Mouse (Mus musculus): Measurements from ENCODE around the gene Cdhr3. TPM values are rescaled to one million over a fixed set of nuclear protein-coding genes. Genes with fewer than 3 reads are reported as not detected.

Cdhr3 gene
- polyA plus RNA-seq, 1 experiment from 2014 or later, result 0.25 TPM

DNA sequence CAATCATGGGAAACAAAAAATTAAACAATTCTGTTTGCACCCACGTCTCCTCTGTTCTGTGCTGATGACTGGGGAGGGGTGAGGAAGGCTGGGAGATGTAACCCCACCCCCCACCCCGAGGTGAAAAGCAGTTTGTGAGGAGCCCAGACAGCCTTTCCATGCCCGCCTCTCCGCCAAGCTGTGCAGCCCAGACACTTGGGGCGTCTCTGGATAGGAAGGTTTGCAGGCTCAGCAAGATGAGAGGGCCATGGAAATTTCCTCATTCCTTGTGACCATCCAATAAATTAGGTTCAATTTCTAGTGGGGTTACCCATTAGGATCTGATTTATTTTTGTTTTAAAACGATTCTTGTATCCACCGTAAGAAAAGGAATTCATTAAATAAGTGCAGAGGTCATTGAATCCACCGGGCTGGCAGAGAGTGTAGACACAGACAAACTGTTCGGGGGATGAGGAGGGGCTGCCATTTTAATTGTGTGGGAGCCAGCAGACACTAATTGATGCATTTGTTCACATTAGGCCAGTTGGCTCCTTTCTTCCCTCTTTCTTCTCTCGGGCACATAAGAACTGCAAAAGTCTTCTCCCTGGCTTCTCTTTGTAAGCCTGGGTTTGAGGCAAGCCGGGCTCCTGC is 57.5 kb downstream of the Cdhr3 start:
- ATAC-seq, result peak; percentile 88
- H3K4me2 ChIP-seq (ENCODE audit: low read length), result peak overlapping the region; percentile 37
- no peaks in the 10 kb centered on the region for H3K36me3 ChIP-seq (ENCODE audit: control insufficient read depth, insufficient read depth, low read length)
- 11% methylated on average over 11 of the region's 11 CpGs for WGBS
- H3K27ac ChIP-seq (ENCODE audit: low read depth, low read length), result peak overlapping the region; percentile 74
- H3K4me3 ChIP-seq (ENCODE audit: low read length), result no peak overlapping the region
- H3K9ac ChIP-seq (ENCODE audit: low read depth, low read length), result no peak overlapping the region
- H3K9me3 ChIP-seq (ENCODE audit: control insufficient read depth, low read length), result no peaks in the 10 kb centered on the region
- no peaks in the 10 kb centered on the region; the same call in 1 of the 2 replicates for H3K27me3 ChIP-seq (replicated peaks; ENCODE audit: control insufficient read depth, insufficient read depth, low read length)
- H3K4me1 ChIP-seq (ENCODE audit: control insufficient read depth, insufficient read depth, low read depth, low read length), result peaks cover 27% of the 10 kb centered on the region

DNA sequence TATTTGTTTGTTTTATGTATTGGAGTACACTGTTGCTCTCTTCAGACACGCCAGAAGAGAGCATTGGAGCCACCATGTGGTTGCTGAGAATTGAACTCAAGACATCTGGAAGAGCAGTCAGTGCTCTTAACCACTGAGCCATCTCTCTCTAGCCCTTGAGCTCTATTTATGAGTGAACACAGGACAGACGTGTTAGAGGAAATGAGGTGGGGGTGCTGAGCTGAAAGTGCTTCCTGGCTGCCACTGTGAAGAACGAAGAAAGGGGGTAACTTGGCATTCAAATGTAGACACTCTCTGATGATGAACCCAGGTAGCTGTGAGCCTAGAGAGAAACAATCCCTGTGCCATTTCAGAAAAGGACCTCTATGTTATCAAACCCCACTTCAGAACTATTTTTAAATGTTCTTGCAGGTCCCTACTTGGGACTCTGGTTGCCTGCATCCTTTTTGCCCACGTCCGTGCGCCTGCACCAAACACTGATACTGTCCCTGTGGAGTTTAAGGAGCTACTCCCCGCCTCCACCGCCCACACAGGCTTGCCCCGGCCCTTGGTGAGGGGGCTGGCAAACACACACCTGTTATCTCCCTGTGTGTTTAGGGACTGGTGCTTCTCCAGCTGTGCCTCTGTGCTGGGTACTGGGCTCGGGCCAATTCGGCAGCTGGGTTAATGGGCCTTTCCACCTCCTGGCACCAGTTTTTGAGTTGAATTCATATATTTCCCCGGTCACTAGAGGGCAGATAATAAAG is 58.2 kb downstream of the Cdhr3 start:
- no peak for ATAC-seq
- Histone ChIP-seq H3K4me3 (ENCODE audit: low read length) (no peak overlapping the region), H3K27ac (ENCODE audit: low read depth, low read length) (no peak overlapping the region; the same call in 1 of the 2 replicates), H3K9me3 (ENCODE audit: control insufficient read depth, low read length) (no peaks in the 10 kb centered on the region), H3K4me1 (ENCODE audit: control insufficient read depth, insufficient read depth, low read depth, low read length) (peaks cover 31% of the 10 kb centered on the region), H3K4me2 (ENCODE audit: low read length) (peak overlapping the region; percentile 37; the same call in 1 of the 2 replicates), H3K27me3 (replicated peaks; ENCODE audit: control insufficient read depth, insufficient read depth, low read length) (no peaks in the 10 kb centered on the region), H3K9ac (ENCODE audit: low read depth, low read length) (no peak overlapping the region), H3K36me3 (ENCODE audit: control insufficient read depth, insufficient read depth, low read length) (no peaks in the 10 kb centered on the region)
- WGBS, result 29% methylated on average over 12 of the region's 12 CpGs

DNA sequence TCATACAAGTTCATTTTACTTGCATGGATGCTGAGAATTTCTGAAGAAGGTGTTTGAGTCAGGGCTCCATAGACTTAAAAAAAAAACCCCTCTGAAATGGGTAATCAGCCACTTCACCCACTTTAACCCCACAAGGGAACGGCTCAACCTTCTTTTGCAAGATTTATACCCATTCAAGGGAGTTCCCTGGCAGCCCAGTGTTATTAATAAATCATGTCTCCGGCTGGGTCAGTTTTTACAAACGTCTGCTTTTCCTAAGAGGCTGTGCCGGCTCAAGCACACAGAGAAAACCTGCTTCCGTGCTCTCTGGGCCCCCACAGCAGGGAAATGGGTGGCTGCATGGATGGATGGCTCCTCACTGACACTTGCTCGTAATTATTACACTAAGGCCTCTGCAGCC is 59.5 kb downstream of the Cdhr3 start:
- Histone ChIP-seq H3K4me2 (ENCODE audit: low read length) (no peak overlapping the region), H3K4me1 (ENCODE audit: control insufficient read depth, insufficient read depth, low read depth, low read length) (peaks cover 31% of the 10 kb centered on the region), H3K4me3 (ENCODE audit: low read length) (no peak overlapping the region), H3K27me3 (replicated peaks; ENCODE audit: control insufficient read depth, insufficient read depth, low read length) (no peaks in the 10 kb centered on the region; the same call in 1 of the 2 replicates), H3K36me3 (ENCODE audit: control insufficient read depth, insufficient read depth, low read length) (no peaks in the 10 kb centered on the region), H3K9ac (ENCODE audit: low read depth, low read length) (no peak overlapping the region), H3K9me3 (ENCODE audit: control insufficient read depth, low read length) (no peaks in the 10 kb centered on the region), H3K27ac (ENCODE audit: low read depth, low read length) (no peak overlapping the region)
- no peak for ATAC-seq
- 45% methylated on average over 6 of the region's 6 CpGs for WGBS

- Histone ChIP-seq H3K9me3 (ENCODE audit: control insufficient read depth, low read length) (no peaks in the 10 kb centered on the region), H3K9ac (ENCODE audit: low read depth, low read length) (no peak overlapping the region), H3K27me3 (replicated peaks; ENCODE audit: control insufficient read depth, insufficient read depth, low read length) (no peaks in the 10 kb centered on the region; the same call in 1 of the 2 replicates), H3K4me2 (ENCODE audit: low read length) (no peak overlapping the region), H3K36me3 (ENCODE audit: control insufficient read depth, insufficient read depth, low read length) (no peaks in the 10 kb centered on the region), H3K4me3 (ENCODE audit: low read length) (no peak overlapping the region), H3K27ac (ENCODE audit: low read depth, low read length) (no peak overlapping the region), H3K4me1 (ENCODE audit: control insufficient read depth, insufficient read depth, low read depth, low read length) (peaks cover 26% of the 10 kb centered on the region)
- WGBS, result 60% methylated on average over 2 of the region's 2 CpGs
- ATAC-seq, result no peak
These were observed 62.1 kb downstream of the Cdhr3 start for GRCm38 (mm10) chr12:33030589-33030988.

DNA sequence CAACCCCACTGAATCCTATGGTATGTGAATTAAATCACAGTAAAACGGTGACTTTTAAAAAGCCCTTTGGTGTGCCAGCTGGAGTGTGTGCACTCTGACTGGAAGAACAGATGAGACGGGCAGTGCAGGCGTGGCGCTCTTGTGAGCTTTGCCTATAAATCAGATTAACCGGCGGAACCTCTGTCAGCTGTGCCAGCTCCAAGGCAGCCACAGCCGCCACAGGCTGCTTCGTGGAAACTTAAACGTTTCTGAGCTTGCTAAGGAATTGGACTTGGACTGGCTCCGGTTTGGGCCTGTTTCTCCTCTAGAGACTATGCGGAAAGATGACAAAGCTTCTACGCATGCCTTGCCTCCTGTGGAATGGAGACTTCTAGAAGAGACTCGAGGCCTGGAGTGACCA is 62.6 kb downstream of the Cdhr3 start:
- H3K4me1 ChIP-seq (ENCODE audit: control insufficient read depth, insufficient read depth, low read depth, low read length), result peaks cover 21% of the 10 kb centered on the region
- H3K9ac ChIP-seq (ENCODE audit: low read depth, low read length), result no peak overlapping the region
- 35% methylated on average over 13 of the region's 13 CpGs for WGBS
- H3K36me3 ChIP-seq (ENCODE audit: control insufficient read depth, insufficient read depth, low read length), result no peaks in the 10 kb centered on the region
- H3K27ac ChIP-seq (ENCODE audit: low read depth, low read length), result no peak overlapping the region
- no peaks in the 10 kb centered on the region; the same call in 1 of the 2 replicates for H3K27me3 ChIP-seq (replicated peaks; ENCODE audit: control insufficient read depth, insufficient read depth, low read length)
- no peak for ATAC-seq
- no peak overlapping the region for H3K4me2 ChIP-seq (ENCODE audit: low read length)
- H3K9me3 ChIP-seq (ENCODE audit: control insufficient read depth, low read length), result no peaks in the 10 kb centered on the region
- H3K4me3 ChIP-seq (ENCODE audit: low read length), result no peak overlapping the region

DNA sequence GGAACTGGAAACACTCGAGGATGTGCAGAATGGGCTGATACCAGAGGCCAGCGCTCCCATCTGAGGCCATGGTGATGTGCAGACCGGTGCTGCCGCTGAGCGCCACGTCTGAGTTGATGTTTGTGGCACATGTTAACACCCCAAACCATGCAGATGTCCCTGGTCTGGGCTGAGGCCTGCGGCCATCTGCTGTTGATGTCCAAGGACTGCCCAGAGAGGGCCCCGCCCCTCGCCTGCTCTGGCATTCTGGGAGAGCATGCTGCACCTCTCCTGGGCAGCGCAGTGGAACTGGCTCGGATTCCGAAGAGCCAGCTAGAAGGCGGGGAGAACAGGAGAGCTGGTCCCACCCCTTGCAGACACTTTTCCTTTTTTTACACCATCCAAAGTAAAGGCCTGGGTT is 64.0 kb downstream of the Cdhr3 start:
- no peak overlapping the region for H3K27ac ChIP-seq (ENCODE audit: low read depth, low read length)
- H3K4me3 ChIP-seq (ENCODE audit: low read length), result no peak overlapping the region
- WGBS, result 52% methylated on average over 13 of the region's 13 CpGs
- H3K9me3 ChIP-seq (ENCODE audit: control insufficient read depth, low read length), result no peaks in the 10 kb centered on the region
- no peak overlapping the region for H3K9ac ChIP-seq (ENCODE audit: low read depth, low read length)
- ATAC-seq, result 0 out of 2 replicates have a peak, but pooled peaks have one; percentile 2
- H3K27me3 ChIP-seq (replicated peaks; ENCODE audit: control insufficient read depth, insufficient read depth, low read length), result no peaks in the 10 kb centered on the region; the same call in 1 of the 2 replicates
- H3K4me1 ChIP-seq (ENCODE audit: control insufficient read depth, insufficient read depth, low read depth, low read length), result peaks cover 15% of the 10 kb centered on the region
- H3K36me3 ChIP-seq (ENCODE audit: control insufficient read depth, insufficient read depth, low read length), result no peaks in the 10 kb centered on the region
- no peak overlapping the region for H3K4me2 ChIP-seq (ENCODE audit: low read length)

DNA sequence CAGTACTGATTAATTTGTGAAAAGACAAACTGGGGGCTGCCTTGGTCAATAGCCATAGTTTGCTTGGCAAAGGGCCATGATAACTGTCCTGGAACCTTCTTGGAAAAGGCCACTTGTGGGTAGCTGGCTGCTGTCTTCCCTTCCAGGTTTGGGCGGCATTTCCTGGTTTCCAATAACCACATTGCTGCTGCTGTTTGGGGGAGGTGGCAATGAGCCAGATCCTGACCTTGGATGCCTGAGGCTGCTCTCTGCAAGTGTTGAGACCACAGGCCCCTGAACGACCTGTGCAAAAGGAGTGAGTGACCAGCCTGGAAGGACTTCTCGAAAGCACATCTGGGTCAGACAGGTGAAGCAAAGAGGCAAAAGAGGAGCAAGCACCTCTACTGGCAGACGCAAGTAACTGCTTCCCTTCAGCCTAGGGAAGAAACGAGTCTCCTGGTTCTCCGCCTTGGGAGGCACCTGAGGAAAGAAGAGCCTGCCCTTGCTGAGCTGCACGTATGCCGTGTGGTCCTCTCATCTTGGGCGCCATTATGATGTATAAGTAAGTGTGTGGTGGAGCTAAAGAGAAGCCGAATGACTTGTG is 64.5 kb downstream of the Cdhr3 start:
- H3K36me3 ChIP-seq (ENCODE audit: control insufficient read depth, insufficient read depth, low read length), result no peaks in the 10 kb centered on the region
- no peak overlapping the region for H3K4me3 ChIP-seq (ENCODE audit: low read length)
- no peaks in the 10 kb centered on the region for H3K9me3 ChIP-seq (ENCODE audit: control insufficient read depth, low read length)
- 57% methylated on average over 10 of the region's 10 CpGs for WGBS
- ATAC-seq, result 0 out of 2 replicates have a peak, but pooled peaks have one; percentile 7
- no peak overlapping the region for H3K4me2 ChIP-seq (ENCODE audit: low read length)
- no peak overlapping the region for H3K9ac ChIP-seq (ENCODE audit: low read depth, low read length)
- H3K4me1 ChIP-seq (ENCODE audit: control insufficient read depth, insufficient read depth, low read depth, low read length), result peaks cover 15% of the 10 kb centered on the region
- H3K27me3 ChIP-seq (replicated peaks; ENCODE audit: control insufficient read depth, insufficient read depth, low read length), result no peaks in the 10 kb centered on the region; the same call in 1 of the 2 replicates
- no peak overlapping the region for H3K27ac ChIP-seq (ENCODE audit: low read depth, low read length)

- ATAC-seq, result peak; percentile 74
- Histone ChIP-seq H3K27ac (ENCODE audit: low read depth, low read length) (no peak overlapping the region), H3K4me2 (ENCODE audit: low read length) (no peak overlapping the region; the same call in 1 of the 2 replicates), H3K9ac (ENCODE audit: low read depth, low read length) (peak overlapping the region; percentile 37; the same call in 1 of the 2 replicates), H3K36me3 (ENCODE audit: control insufficient read depth, insufficient read depth, low read length) (no peaks in the 10 kb centered on the region), H3K27me3 (replicated peaks; ENCODE audit: control insufficient read depth, insufficient read depth, low read length) (no peaks in the 10 kb centered on the region; the same call in 1 of the 2 replicates), H3K4me3 (ENCODE audit: low read length) (no peak overlapping the region), H3K4me1 (ENCODE audit: control insufficient read depth, insufficient read depth, low read depth, low read length) (peaks cover 15% of the 10 kb centered on the region), H3K9me3 (ENCODE audit: control insufficient read depth, low read length) (no peaks in the 10 kb centered on the region)
- under 1% methylated on average over 10 of the region's 10 CpGs for WGBS
These were observed 65.6 kb downstream of the Cdhr3 start for GRCm38 (mm10) chr12:33027093-33027492.

- H3K4me3 ChIP-seq (ENCODE audit: low read length), result no peak overlapping the region
- 74% methylated on average over 6 of the region's 6 CpGs for WGBS
- no peak for ATAC-seq
- H3K4me2 ChIP-seq (ENCODE audit: low read length), result no peak overlapping the region
- H3K4me1 ChIP-seq (ENCODE audit: control insufficient read depth, insufficient read depth, low read depth, low read length), result peaks cover 4% of the 10 kb centered on the region
- H3K9ac ChIP-seq (ENCODE audit: low read depth, low read length), result no peak overlapping the region
- no peaks in the 10 kb centered on the region; the same call in 1 of the 2 replicates for H3K27me3 ChIP-seq (replicated peaks; ENCODE audit: control insufficient read depth, insufficient read depth, low read length)
- no peaks in the 10 kb centered on the region for H3K36me3 ChIP-seq (ENCODE audit: control insufficient read depth, insufficient read depth, low read length)
- H3K27ac ChIP-seq (ENCODE audit: low read depth, low read length), result no peak overlapping the region
- no peaks in the 10 kb centered on the region for H3K9me3 ChIP-seq (ENCODE audit: control insufficient read depth, low read length)
These were observed 68.2 kb downstream of the Cdhr3 start for GRCm38 (mm10) chr12:33024524-33024923.

Measured in hindbrain, embryonic 16.5 days (tissue).